Mouse (Mus musculus) kidney, adult 2 months (tissue): ENCODE data around the gene Tctn3.

Experiments used
- CTCF ChIP-seq: fragments of 200-500 bp; conservative IDR thresholded peaks from 2 replicates; pipeline ENCODE4 v1.5.1; 2011; ENCODE audit warnings: low read depth, mild to moderate bottlenecking, control low read depth, low read length, moderate library complexity, mixed read lengths; ENCODE audit not compliant: insufficient read depth, insufficient read length
- POLR2A ChIP-seq: fragments of 200-500 bp; IDR thresholded peaks from one replicate; pipeline ENCODE4 v1.6.1; 2011; ENCODE audit warnings: low read depth, low read length, control low read depth

GRCm38 (mm10) chr19:40661108-40661507 is 49.1 kb upstream of the Tctn3 start:
- TF ChIP-seq POLR2A, result no peak
- no peak for TF ChIP-seq CTCF
